Mouse (Mus musculus) myocyte (in vitro differentiated cells): ENCODE measurements at regions not wholly inside any gene's neighbourhood (a gene's known extent, or its start where the extent isn't known, plus 50 kb on each side); places are given as distances from the start of the nearest gene placed in this dataset.

Experiments used
- H3K27me3 ChIP-seq: one replicate; pipeline ENCODE4 v1.6.1; 2011; ENCODE audit not compliant: control insufficient read depth, insufficient read depth, insufficient read length
- H3K36me3 ChIP-seq: one replicate; pipeline ENCODE4 v1.6.1; 2011; ENCODE audit not compliant: control insufficient read depth, insufficient read depth
- H3K4me2 ChIP-seq: one replicate; pipeline ENCODE4 v1.6.1; 2011; ENCODE audit warnings: low read depth, control low read depth
- H3K4me3 ChIP-seq: one replicate; pipeline ENCODE4 v1.5.1; 2011; ENCODE audit warnings: mild to moderate bottlenecking, control low read depth, moderate library complexity
- H3K79me2 ChIP-seq: one replicate; pipeline ENCODE4 v1.6.1; 2011; ENCODE audit not compliant: control insufficient read depth, insufficient read depth
- H3ac ChIP-seq: one replicate; pipeline ENCODE4 v1.6.1; 2011; ENCODE audit not compliant: control insufficient read depth, insufficient read length
- CEBPB ChIP-seq: IDR thresholded peaks from 2 replicates; pipeline ENCODE4 v1.6.1; 2011; ENCODE audit warnings: mild to moderate bottlenecking, moderate library complexity; ENCODE audit not compliant: poor library complexity, insufficient read depth, severe bottlenecking
- E2F4 ChIP-seq: IDR thresholded peaks from one replicate; pipeline ENCODE4 v1.6.1; 2011; ENCODE audit warnings: mild to moderate bottlenecking, control low read depth, moderate library complexity; ENCODE audit not compliant: insufficient read depth
- MAX ChIP-seq: IDR thresholded peaks from one replicate; pipeline ENCODE4 v1.6.1; 2011; ENCODE audit warnings: low read depth, mild to moderate bottlenecking, control low read depth
- MYOD1 ChIP-seq, 3 experiments: IDR thresholded peaks; one replicate each; pipeline ENCODE4 v1.6.1; 2011; ENCODE audit warnings: control low read depth in 2 of 3, low read depth in 2 of 3, mild to moderate bottlenecking in 2 of 3, moderate library complexity in 1 of 3; ENCODE audit not compliant: insufficient read length in 2 of 3, control insufficient read depth in 1 of 3
- MYOG ChIP-seq, 3 experiments: IDR thresholded peaks; one replicate each; pipeline ENCODE4 v1.6.1; 2011; ENCODE audit warnings: control low read depth in 2 of 3, low read depth in 2 of 3, mild to moderate bottlenecking in 2 of 3; ENCODE audit not compliant: insufficient read length in 2 of 3, control insufficient read depth in 1 of 3, insufficient read depth in 1 of 3
- POLR2A ChIP-seq: IDR thresholded peaks from one replicate; pipeline ENCODE4 v1.6.1; 2011; ENCODE audit warnings: low read depth, mild to moderate bottlenecking, control low read depth, moderate library complexity; ENCODE audit not compliant: insufficient read length
- POLR2AphosphoS2 ChIP-seq: IDR thresholded peaks from one replicate; pipeline ENCODE4 v1.6.1; 2011; ENCODE audit warnings: low read depth, control low read depth; ENCODE audit not compliant: insufficient read length
- REST ChIP-seq: IDR thresholded peaks from one replicate; pipeline ENCODE4 v1.6.1; 2011; ENCODE audit warnings: mild to moderate bottlenecking, control low read depth, moderate library complexity; ENCODE audit not compliant: insufficient read depth, insufficient read length
- SRF ChIP-seq: IDR thresholded peaks from one replicate; pipeline ENCODE4 v1.6.1; 2011; ENCODE audit warnings: low read depth; ENCODE audit not compliant: control insufficient read depth, insufficient read length
- TCF12 ChIP-seq: IDR thresholded peaks from one replicate; pipeline ENCODE4 v1.6.1; 2011; ENCODE audit warnings: mild to moderate bottlenecking, control low read depth; ENCODE audit not compliant: poor library complexity, insufficient read depth, severe bottlenecking
- TCF3 ChIP-seq: IDR thresholded peaks from one replicate; pipeline ENCODE4 v1.6.1; 2011; ENCODE audit warnings: low read depth, control low read depth; ENCODE audit not compliant: insufficient read length
- USF1 ChIP-seq: IDR thresholded peaks from one replicate; pipeline ENCODE4 v1.6.1; 2011; ENCODE audit warnings: low read depth, mild to moderate bottlenecking, control low read depth, moderate library complexity

GRCm38 (mm10) chr12:7835731-7836130 is 141.7 kb upstream of the Apob start:
- Histone ChIP-seq H3K36me3 (no peaks in the 10 kb centered on the region), H3K79me2 (no peaks in the 10 kb centered on the region), H3K27me3 (no peaks in the 10 kb centered on the region), H3K4me2 (no peak overlapping the region), H3K4me3 (no peak overlapping the region), H3ac (no peak overlapping the region)
- TF ChIP-seq MYOG (IDR thresholded peaks at IDR 0.05; ENCODE audit: control insufficient read depth in 1 of 3, insufficient read depth in 1 of 3, insufficient read length in 2 of 3, low read depth in 2 of 3) (no peak), TCF3 (no peak), POLR2AphosphoS2 (no peak), CEBPB (no peak), E2F4 (no peak), MYOD1 (IDR thresholded peaks at IDR 0.05; ENCODE audit: control insufficient read depth in 1 of 3, insufficient read length in 2 of 3, low read depth in 2 of 3) (no peak), SRF (no peak), POLR2A (no peak)

DNA sequence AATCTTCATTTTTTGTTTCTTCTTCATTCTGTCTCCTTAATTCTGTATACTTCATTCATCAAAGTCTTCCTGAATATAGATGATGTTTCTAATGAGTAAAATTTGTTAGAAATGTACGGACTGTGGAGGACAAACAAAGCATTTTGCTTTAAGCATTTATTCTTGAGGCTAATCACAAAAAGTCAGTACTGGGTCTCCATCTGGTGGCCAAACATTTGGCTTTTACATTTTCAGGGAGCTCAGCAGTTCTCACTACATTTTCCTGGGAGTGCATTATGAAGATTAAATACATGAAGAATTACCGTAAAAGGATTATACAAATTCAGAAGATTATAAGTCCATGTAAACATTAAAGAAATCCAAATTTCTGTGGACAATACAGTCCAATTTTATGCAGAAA is 123.6 kb upstream of the Apob start:
- H3ac ChIP-seq, result no peak overlapping the region
- no peaks in the 10 kb centered on the region for H3K36me3 ChIP-seq
- H3K4me2 ChIP-seq, result no peak overlapping the region
- no peak for TF ChIP-seq MYOD1 (IDR thresholded peaks at IDR 0.05; ENCODE audit: control insufficient read depth in 1 of 3, insufficient read length in 2 of 3, low read depth in 2 of 3)
- TF ChIP-seq MAX, result no peak
- no peak for TF ChIP-seq USF1
- TF ChIP-seq POLR2AphosphoS2, result no peak
- H3K27me3 ChIP-seq, result no peaks in the 10 kb centered on the region
- H3K79me2 ChIP-seq, result no peaks in the 10 kb centered on the region
- H3K4me3 ChIP-seq, result no peak overlapping the region

DNA sequence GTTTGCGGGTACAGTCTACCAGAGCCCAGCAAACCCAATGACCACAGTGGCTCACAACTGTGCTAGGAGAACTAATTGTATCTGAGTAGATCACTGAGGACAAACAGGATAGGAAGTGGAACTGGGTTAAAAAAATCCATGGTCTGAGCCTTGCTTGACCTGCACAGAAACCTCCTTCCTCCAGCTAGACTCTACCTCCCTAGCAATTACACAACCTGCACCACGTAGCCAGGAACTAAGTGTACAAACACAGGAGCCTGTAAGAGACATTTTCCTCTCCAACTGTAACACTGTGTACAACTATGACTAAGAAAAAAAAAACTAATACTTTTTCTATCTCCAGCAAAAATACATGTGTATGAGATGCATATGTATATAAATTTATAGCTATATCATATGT is 121.8 kb upstream of the Apob start:
- H3K4me3 ChIP-seq, result no peak overlapping the region
- no peak for TF ChIP-seq MYOD1 (IDR thresholded peaks at IDR 0.05; ENCODE audit: control insufficient read depth in 1 of 3, insufficient read length in 2 of 3, low read depth in 2 of 3)
- no peak for TF ChIP-seq REST
- TF ChIP-seq SRF, result no peak
- no peak for TF ChIP-seq TCF12
- no peak for TF ChIP-seq CEBPB
- no peaks in the 10 kb centered on the region for H3K79me2 ChIP-seq
- no peaks in the 10 kb centered on the region for H3K36me3 ChIP-seq
- H3K4me2 ChIP-seq, result no peak overlapping the region
- H3K27me3 ChIP-seq, result no peaks in the 10 kb centered on the region
- no peak overlapping the region for H3ac ChIP-seq

DNA sequence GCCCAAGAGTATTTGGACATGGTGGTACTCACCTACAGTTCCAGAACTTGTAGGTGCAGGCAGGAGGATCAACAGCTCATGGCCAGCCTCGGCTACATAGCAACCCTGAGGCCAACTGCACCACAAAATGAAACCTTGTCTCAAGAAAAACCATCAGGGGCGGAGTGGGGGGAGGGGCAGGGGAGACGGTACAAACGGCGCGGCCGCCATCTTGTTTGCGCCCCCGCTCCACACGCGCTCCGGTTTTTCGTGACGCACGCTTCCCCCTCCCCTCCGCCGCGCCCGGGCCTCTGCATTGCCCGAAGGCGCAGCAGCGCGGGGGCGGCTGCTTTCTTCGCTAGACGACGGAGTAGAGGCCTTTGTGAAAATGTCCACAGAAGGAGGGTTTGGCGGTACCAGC is 117.9 kb upstream of the Apob start:
- TF ChIP-seq MYOG (IDR thresholded peaks at IDR 0.05; ENCODE audit: control insufficient read depth in 1 of 3, insufficient read depth in 1 of 3, insufficient read length in 2 of 3, low read depth in 2 of 3) (no peak), POLR2AphosphoS2 (no peak), TCF12 (no peak), CEBPB (no peak), TCF3 (no peak)
- no peak overlapping the region for H3ac ChIP-seq
- H3K79me2 ChIP-seq, result no peaks in the 10 kb centered on the region
- H3K4me3 ChIP-seq, result no peak overlapping the region
- H3K27me3 ChIP-seq, result no peaks in the 10 kb centered on the region
- no peaks in the 10 kb centered on the region for H3K36me3 ChIP-seq
- no peak overlapping the region for H3K4me2 ChIP-seq

- Histone ChIP-seq H3K4me3 (no peak overlapping the region), H3K79me2 (no peaks in the 10 kb centered on the region), H3ac (no peak overlapping the region), H3K4me2 (no peak overlapping the region), H3K27me3 (no peaks in the 10 kb centered on the region), H3K36me3 (no peaks in the 10 kb centered on the region)
- TF ChIP-seq MAX (no peak), POLR2AphosphoS2 (no peak), USF1 (no peak), REST (no peak), SRF (no peak)
These were observed 107.4 kb upstream of the Apob start for GRCm38 (mm10) chr12:7870004-7870403.

DNA sequence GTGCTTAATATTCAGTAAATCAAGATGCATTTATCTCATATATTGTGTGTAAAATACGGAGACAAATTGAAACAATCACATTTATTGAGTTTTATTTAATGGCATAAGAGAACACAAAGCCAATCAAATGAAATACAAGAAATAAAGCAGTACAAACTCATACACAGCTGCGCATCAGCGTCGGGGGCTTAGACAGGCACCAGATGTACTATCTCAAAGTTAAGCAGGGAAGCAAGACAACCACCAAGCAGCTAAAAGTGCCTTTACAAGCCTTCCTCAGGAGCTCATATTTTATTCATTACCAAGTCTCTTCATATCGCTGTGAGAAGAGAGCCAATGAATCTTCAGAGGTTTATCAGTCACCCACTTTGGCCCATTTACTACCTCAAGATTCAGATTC is 107.0 kb upstream of the Apob start:
- H3K79me2 ChIP-seq, result no peaks in the 10 kb centered on the region
- TF ChIP-seq MYOD1 (IDR thresholded peaks at IDR 0.05; ENCODE audit: control insufficient read depth in 1 of 3, insufficient read length in 2 of 3, low read depth in 2 of 3) (no peak), E2F4 (no peak), TCF3 (no peak), POLR2A (no peak), CEBPB (no peak), MAX (no peak), TCF12 (no peak), USF1 (no peak), POLR2AphosphoS2 (no peak), REST (no peak), SRF (no peak)
- no peak overlapping the region for H3ac ChIP-seq
- no peak overlapping the region for H3K4me3 ChIP-seq
- H3K4me2 ChIP-seq, result no peak overlapping the region
- no peaks in the 10 kb centered on the region for H3K36me3 ChIP-seq
- H3K27me3 ChIP-seq, result no peaks in the 10 kb centered on the region
